Mouse (Mus musculus) left cerebral cortex, postnatal 10 days (tissue): Measurements from ENCODE around the gene Dhx33. TPM values are rescaled to one million over a fixed set of nuclear protein-coding genes. Genes with fewer than 3 reads are reported as not detected.

Experiments used
- DNase-seq, 2 experiments: peaks; one replicate each; pipeline ENCODE4 v3.0.0; 2021 to 2022; ENCODE audit warnings: low spot score in 2 of 2, mixed read lengths in 1 of 2; ENCODE audit errors: extremely low spot score in 1 of 2
- intact Hi-C: fragments of 180-260 bp; cut with DNase I; formaldehyde crosslinking; loops from one replicate; pipeline ENCODE4 v1.15.1; 2025
- total RNA-seq, 2 experiments: library from RNA; stranded (reverse); gene quantifications; 2 replicates each; pipeline ENCODE4 v1.2.3; 2021

The Dhx33 gene
- total RNA-seq, 2 experiments from 2014 or later = 18.8 to 21.9 TPM

- intact Hi-C loops = loop anchor here (5.0 to 10.0 kb wide), 2 partner anchors 51 to 199 kb away; no protein-coding TSS in a partner anchor
- DNase-seq = peak in 1 of 2 experiments; percentile 23
These were observed 474 bp downstream of the Dhx33 start for GRCm38 (mm10) chr11:71003611-71004315.

GRCm38 (mm10) chr11:71001167-71001566 is 3.1 kb downstream of the Dhx33 start:
- DNase-seq = no peak
- intact Hi-C loops = loop anchor here (5.0 to 10.0 kb wide), 2 partner anchors 54 to 201 kb away; no protein-coding TSS in a partner anchor

- peak; percentile 90 to 97 for DNase-seq
- intact Hi-C loops = no loop called here
These were observed 21.5 kb downstream of the Dhx33 start, which contains the start of gene C1qbp for GRCm38 (mm10) chr11:70982557-70983228. TSS of gene C1qbp (minus strand) at chr11:70983026.

GRCm38 (mm10) chr11:70982030-70982429 is 22.2 kb downstream of the Dhx33 start:
- no peak for DNase-seq
- intact Hi-C loops = no loop called here

DNA sequence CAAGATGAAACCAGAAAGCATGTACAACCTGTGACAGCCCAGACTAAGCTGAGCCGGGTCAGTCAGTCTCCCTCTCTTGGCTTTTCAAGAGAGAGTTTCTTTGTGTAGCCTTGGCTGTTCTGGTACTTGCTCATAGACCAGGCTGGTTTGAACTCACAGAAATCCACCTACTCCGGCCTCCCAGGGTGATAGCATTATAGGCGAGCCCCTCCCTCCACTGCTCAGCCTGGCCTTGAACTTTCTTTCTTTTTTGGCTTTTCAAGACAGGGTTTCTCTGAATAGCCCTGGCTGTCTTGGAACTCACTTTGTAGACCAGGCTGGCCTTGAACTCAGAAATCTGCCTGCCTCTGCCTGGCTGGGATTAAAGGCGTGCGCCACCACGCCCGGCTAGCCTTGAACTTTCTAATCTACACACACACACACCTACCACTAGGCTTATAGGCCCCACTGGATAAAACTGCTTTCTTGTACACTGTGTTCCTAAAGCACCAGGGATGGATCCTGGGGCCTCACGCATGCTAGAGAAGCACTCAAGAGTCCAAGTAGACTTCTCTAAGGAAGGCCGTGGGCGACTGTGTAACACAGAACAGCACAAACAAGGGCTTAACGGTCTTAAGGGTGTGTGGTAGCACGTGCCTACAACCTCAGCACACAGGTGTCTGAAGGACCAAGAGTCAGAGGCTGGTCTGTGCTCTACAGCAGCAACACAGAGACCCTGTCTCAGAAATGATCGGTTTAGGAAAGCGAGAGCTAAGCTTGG is 23.3 kb downstream of the Dhx33 start:
- intact Hi-C loops = no loop called here
- DNase-seq = no peak

- intact Hi-C loops = no loop called here
- DNase-seq = no peak
These were observed 24.0 kb downstream of the Dhx33 start for GRCm38 (mm10) chr11:70980232-70980631.

DNA sequence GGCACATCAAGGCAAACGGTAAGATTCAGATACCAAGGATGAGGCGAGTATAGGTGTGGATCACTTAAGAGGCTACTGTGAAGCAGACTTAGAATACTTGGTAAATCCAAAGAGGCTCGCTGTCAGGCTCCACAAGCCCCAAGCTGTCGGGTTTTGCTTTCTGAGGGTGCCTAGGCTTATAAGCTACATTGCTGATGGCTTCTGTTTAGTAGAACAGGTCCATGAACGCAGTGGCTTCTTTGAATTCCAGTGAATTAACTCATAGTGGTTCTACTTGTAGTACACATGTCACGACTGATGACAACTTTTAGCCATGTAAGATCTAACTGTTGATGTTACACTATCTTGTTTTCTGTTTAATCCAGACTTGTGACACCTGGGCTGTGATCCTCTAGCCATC is 26.9 kb downstream of the Dhx33 start:
- intact Hi-C loops = no loop called here

GRCm38 (mm10) chr11:70975193-70975592 is 29.0 kb downstream of the Dhx33 start:
- no peak for DNase-seq
- intact Hi-C loops = no loop called here

More for the DNA sequence above, 26.9 kb downstream of the Dhx33 start:
- DNase-seq = no peak

GRCm38 (mm10) chr11:70973947-70974346 is 30.3 kb downstream of the Dhx33 start:
- no peak for DNase-seq
- intact Hi-C loops = no loop called here

DNA sequence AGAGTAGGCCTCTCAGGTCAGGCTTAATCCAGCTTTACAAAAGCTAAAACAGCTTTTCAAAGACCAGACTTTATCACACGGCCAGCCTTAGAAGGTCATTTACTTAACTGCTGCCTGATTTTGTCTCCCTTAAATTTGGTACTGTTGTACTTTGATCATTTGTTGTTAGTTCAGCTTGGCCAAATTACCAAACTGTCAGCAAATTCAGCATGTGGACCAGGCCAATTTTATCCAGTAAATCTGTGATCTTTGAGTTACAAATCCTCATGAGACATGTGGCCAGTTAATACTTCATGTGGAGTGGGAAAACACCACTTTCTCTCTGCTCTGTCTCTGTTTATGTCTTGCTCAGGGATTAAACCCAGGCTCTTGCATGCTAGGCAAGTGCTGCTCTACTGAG is 31.7 kb downstream of the Dhx33 start:
- intact Hi-C loops = no loop called here
- DNase-seq = no peak

GRCm38 (mm10) chr11:70970560-70971540 is 33.4 kb downstream of the Dhx33 start:
- peak in 1 of 2 experiments; percentile 33 for DNase-seq
- intact Hi-C loops = no loop called here

DNA sequence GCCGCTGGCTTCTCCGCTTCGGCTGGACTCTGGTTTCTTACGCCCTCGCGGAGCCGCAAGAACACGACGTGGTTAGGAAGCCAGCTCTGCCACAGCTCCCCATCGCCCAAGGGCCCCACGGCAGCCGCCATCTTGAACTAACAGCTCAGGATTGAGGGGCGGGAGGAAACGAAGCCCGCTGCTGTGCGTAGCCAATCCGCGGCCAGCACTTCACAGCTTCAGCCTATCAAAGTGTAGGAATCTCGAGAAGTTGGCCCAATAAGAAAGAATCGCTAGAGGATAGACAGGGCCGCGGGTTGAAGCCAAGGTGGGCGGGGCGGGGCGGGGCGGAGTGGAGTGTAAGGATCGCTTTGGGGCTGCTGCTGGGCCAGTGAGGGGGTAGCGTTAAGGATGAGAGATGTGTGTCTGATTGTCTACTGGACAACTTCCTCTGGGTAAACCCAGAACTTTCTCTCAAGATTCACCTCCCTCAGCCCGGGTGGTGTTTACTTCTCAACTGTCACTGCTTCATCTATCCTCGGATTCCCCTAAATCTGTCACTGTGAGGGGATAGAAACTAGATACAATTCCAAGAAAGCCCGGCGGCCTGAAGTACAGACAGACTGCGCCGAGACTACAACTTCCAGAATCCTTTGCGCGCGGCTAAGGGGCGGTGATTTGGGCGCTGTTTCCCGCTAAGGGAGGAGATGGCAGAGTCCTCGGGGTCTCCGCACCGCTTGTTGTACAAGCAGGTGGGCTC is 34.2 kb downstream of the Dhx33 start, which contains the start of the genes Nup88 and Rpain:
Gene Nup88 (minus strand): TSS at position 153 of the 739 bp plus-strand sequence.
Gene Rpain (plus strand): TSS at position 393 of the 739 bp plus-strand sequence.
- intact Hi-C loops = no loop called here
- peak; percentile 94 to 96 for DNase-seq

GRCm38 (mm10) chr11:70969271-70969794 is 34.9 kb downstream of the Dhx33 start:
- DNase-seq = no peak
- intact Hi-C loops = no loop called here

- no peak for DNase-seq
- intact Hi-C loops = no loop called here
These were observed 39.9 kb downstream of the Dhx33 start for GRCm38 (mm10) chr11:70964222-70964907.

DNA sequence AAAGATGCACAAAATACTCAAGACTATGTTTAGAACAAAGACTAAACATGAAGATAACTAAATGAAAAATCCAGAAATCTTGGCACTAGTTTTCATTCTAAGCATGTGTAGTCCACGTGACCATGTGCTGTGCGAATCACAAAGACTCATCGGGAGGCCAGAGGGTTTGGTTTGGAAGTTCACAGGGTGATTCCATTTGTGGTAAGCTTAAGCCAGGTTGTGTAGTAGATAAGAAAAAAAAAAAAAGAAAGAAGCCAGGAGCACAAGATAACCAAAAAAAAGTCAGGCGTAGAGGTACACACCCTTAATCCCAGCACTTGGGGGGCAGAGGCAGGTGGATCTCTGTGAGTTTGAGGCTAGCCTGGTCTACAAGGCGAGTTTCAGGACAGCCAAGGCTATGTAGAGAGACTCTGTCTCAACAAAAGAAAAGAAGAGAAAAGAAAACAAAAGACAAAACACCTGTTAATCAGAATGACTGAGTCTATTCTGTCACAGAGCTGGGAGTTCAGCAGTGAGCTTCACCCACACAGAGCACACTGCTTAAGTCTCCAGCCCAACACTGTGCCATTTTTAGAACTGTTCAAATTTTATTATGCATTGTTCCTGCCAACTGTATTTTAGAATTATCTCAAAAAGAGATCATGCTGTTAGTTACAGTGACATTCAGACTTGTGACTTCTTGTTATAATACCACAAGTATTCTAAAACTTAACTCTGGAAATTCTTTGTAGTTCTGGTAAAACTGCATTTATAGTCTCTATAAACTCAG is 43.3 kb downstream of the Dhx33 start:
- intact Hi-C loops = no loop called here
- DNase-seq = no peak

DNA sequence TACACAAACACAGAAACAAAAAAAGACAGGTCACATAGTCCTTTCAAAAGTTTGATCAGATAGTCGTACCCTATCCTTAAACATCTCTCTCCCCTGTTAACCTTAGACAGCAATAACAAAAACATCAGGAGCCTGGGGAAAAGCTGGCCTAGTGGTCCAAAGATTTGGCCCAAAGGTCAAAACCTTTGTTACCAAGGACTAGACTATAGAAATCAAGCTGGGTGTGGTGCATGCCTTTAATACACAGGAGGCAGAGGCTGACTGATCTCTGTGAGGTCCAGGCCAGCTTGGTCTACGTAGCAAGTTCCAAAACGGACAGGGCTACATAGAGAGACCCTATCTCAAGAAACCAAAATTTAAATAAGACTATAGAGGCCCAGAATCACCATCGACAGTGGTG is 49.5 kb downstream of the Dhx33 start:
- intact Hi-C loops = no loop called here
- DNase-seq = no peak
